Mouse (Mus musculus) monocyte, adult 5-6 weeks (primary cell): Measurements from ENCODE around the gene Lingo1. TPM values are rescaled to one million over a fixed set of nuclear protein-coding genes. Genes with fewer than 3 reads are reported as not detected.

Experiments
- ATAC-seq: fragments of 153-309, 156-312 bp; replicated peaks from 2 replicates; pipeline ENCODE4 v1.8.0; 2017; ENCODE audit warnings: mild to moderate bottlenecking; ENCODE audit not compliant: low TSS enrichment, insufficient number of reproducible peaks, severe bottlenecking, poor library complexity, low FRiP score
- total RNA-seq: library from RNA; stranded (forward); fragments of 200-1000, 200-491, 200-594 nt; gene quantifications from 3 replicates; pipeline ENCODE4 v1.2.3, GENCODE M21; 2017

Gene Lingo1
- total RNA-seq, 1 experiment from 2014 or later, result not detected

GRCm38 (mm10) chr9:56652551-56652950, 143.7 kb downstream of the Lingo1 start:
- ATAC-seq, result no peak

GRCm38 (mm10) chr9:56651586-56651985, 144.7 kb downstream of the Lingo1 start:
- ATAC-seq, result no peak

- no peak for ATAC-seq
Measured at GRCm38 (mm10) chr9:56646227-56647025, 149.8 kb downstream of the Lingo1 start.

GRCm38 (mm10) chr9:56643474-56643873, 152.8 kb downstream of the Lingo1 start:
- no peak for ATAC-seq

- no peak for ATAC-seq
Measured at GRCm38 (mm10) chr9:56638226-56638905, 157.9 kb downstream of the Lingo1 start.

- no peak for ATAC-seq
Measured at GRCm38 (mm10) chr9:56637403-56637857, 158.8 kb downstream of the Lingo1 start.

- ATAC-seq, result no peak
Measured at GRCm38 (mm10) chr9:56636766-56637402, 159.4 kb downstream of the Lingo1 start.

GRCm38 (mm10) chr9:56636214-56636613, 160.1 kb downstream of the Lingo1 start:
- ATAC-seq, result peak; percentile 79; the same call in 1 of the 2 replicates

- no peak for ATAC-seq
Measured at GRCm38 (mm10) chr9:56635498-56636121, 160.7 kb downstream of the Lingo1 start.

- ATAC-seq, result no peak
Measured at GRCm38 (mm10) chr9:56635121-56635497, 161.2 kb downstream of the Lingo1 start.

GRCm38 (mm10) chr9:56634406-56635120, 161.7 kb downstream of the Lingo1 start:
- ATAC-seq, result no peak

GRCm38 (mm10) chr9:56633449-56634225, 162.6 kb downstream of the Lingo1 start:
- ATAC-seq, result no peak

GRCm38 (mm10) chr9:56630945-56631344, 165.3 kb downstream of the Lingo1 start:
- ATAC-seq, result no peak

- no peak for ATAC-seq
Measured at GRCm38 (mm10) chr9:56629674-56630397, 166.4 kb downstream of the Lingo1 start.

- ATAC-seq, result no peak
Measured at GRCm38 (mm10) chr9:56627295-56627694, 169.0 kb downstream of the Lingo1 start.

GRCm38 (mm10) chr9:56624923-56625322, 171.3 kb downstream of the Lingo1 start:
- ATAC-seq, result no peak

GRCm38 (mm10) chr9:56623361-56623760, 172.9 kb downstream of the Lingo1 start:
- ATAC-seq, result no peak
